11 mouse cellular contexts compared by ENCODE assay signal in the genomic region with DNA sequence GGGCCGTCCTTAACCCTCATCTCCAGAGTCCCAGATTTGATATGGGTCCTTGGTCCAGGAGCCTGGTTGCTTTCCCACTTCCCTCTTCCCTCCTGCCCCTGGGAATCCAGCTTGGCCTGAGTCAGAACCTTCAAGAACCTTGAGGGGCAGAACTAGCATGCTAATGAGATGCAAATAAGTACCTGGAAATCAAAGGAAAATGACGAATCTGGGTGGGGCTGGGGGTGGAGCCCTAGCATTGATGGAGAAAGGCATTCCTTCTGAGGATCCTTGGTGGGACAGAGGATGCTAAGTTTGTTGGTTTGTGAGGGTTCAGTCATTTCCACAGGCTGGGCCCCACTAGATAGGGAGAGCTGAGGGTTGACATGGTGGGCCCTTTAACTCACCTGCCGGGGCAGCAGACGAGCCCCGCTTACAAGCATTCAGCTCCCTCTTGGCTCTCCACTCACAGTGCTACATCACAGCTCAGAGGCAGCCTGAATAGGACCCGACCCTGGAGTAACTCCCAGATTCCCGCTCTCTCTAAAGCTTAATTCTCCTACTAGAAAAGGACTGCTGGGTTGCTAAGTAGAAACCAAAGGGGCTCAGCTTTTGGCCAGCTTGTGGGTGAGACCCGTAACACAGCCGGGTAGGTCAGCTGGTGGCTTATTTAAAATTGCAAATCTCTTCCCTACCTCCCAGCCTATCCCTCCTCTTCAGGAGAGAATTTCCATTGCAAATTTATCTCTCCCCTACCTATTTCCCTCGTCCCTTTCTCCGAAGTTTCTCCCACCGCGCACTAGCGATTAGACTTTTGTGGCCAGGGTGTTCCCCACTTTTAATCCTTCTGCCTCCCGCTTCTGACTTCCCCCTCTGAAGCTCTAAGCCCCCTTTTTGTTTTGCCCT. TPM values are rescaled to one million over a fixed set of nuclear protein-coding genes. Genes with fewer than 3 reads are reported as not detected.
DNase-seq lines count a peak whose midpoint lies in the region; ATAC-seq lines count a peak whose summit lies in the region.
"Had no signal": no experiment of that assay in that cellular context is flagged by ENCODE, and none has a peak within 500 bp of the region (broad histone marks: within the 10 kb centered on the region; RNA-seq: fewer than 3 reads in every experiment).

No protein-coding gene starts in this region.

- ATAC-seq in limb, embryonic 13.5 days (ENCODE audit: low FRiP score, low read depth): no peak
- no peak for ATAC-seq in monocyte, adult 5-6 weeks (replicated peaks; ENCODE audit: insufficient number of reproducible peaks, low FRiP score, low TSS enrichment, poor library complexity, severe bottlenecking)

- peak overlapping the region; percentile 43 for H3K4me3 ChIP-seq in heart, embryonic 10.5 days
- peak overlapping the region; percentile 26 for H3K4me3 ChIP-seq in limb, embryonic 13.5 days

- H3K4me2 ChIP-seq in limb, embryonic 13.5 days (replicated peaks): peak overlapping the region; percentile 60

- H3K9me3 ChIP-seq in heart, embryonic 10.5 days: no peaks in the 10 kb centered on the region
- H3K9me3 ChIP-seq in limb, embryonic 13.5 days: no peaks in the 10 kb centered on the region

- H3K4me1 ChIP-seq in heart, embryonic 10.5 days: peaks cover 35% of the 10 kb centered on the region
- peaks cover 31% of the 10 kb centered on the region for H3K4me1 ChIP-seq in limb, embryonic 13.5 days

- peak overlapping the region; percentile 56; the same call in 1 of the 2 replicates for H3K9ac ChIP-seq in limb, embryonic 13.5 days

- peaks cover 18% of the 10 kb centered on the region; the same call in 1 of the 2 replicates for H3K36me3 ChIP-seq in heart, embryonic 10.5 days
- H3K36me3 ChIP-seq in limb, embryonic 13.5 days: peaks cover 21% of the 10 kb centered on the region

- WGBS in heart, embryonic 10.5 days: 19% methylated on average over 15 of the region's 15 CpGs
- WGBS in limb, embryonic 13.5 days: 20% methylated on average over 15 of the region's 15 CpGs

- no peak overlapping the region for H3K27ac ChIP-seq in heart, embryonic 10.5 days
- no peak overlapping the region for H3K27ac ChIP-seq in limb, embryonic 13.5 days

- DNase-seq in heart, embryonic 10.5 days (ENCODE audit: low spot score): no peak
- DNase-seq in heart, adult 9 months (ENCODE audit: low spot score in 2 of 2): no peak
- DNase-seq in right cerebral cortex, postnatal 10 days (ENCODE audit: low spot score in 2 of 2): peak; percentile 63 to 77
- no peak for DNase-seq in right cerebral cortex, postnatal 36 days (ENCODE audit: low spot score in 2 of 2)
- DNase-seq in spleen, postnatal 4 days (ENCODE audit: low spot score in 2 of 2): no peak
- no peak for DNase-seq in urinary bladder, postnatal 10 days (ENCODE audit: low spot score)
- DNase-seq: adrenal gland, adult 8-10 months; thymus, postnatal 36 days had no signal

- peaks cover 63% of the 10 kb centered on the region for H3K27me3 ChIP-seq in heart, embryonic 10.5 days (ENCODE audit: insufficient read depth, poor library complexity, severe bottlenecking)
- peaks cover 17% of the 10 kb centered on the region for H3K27me3 ChIP-seq in limb, embryonic 13.5 days

RNA-seq across cellular contexts. Expression of gene Zfhx2, which starts 14.4 kb away (rescaled TPM):
- polyA plus RNA-seq in heart, embryonic 10.5 days (2016; fragmentation: Nextera tagmentation; extraction: Ambion mirVana): 3.8 and 4.2 TPM in 2 replicates
- 5.6 and 6.2 TPM in 2 replicates for polyA plus RNA-seq in limb, embryonic 13.5 days (2015; fragmentation: Nextera tagmentation; extraction: Ambion mirVana)
- total RNA-seq in monocyte, adult 5-6 weeks (2017): 2.0 to 7.8 TPM (median 2.4 TPM) in 3 replicates

RNA-seq across cellular contexts. Expression of gene Thtpa, which starts 16.9 kb away (rescaled TPM):
- 16.1 and 16.4 TPM in 2 replicates for polyA plus RNA-seq in heart, embryonic 10.5 days (2016; fragmentation: Nextera tagmentation; extraction: Ambion mirVana)
- 22.9 and 24.5 TPM in 2 replicates for polyA plus RNA-seq in limb, embryonic 13.5 days (2015; fragmentation: Nextera tagmentation; extraction: Ambion mirVana)
- 6.1 to 9.5 TPM (median 8.9 TPM) in 3 replicates for total RNA-seq in monocyte, adult 5-6 weeks (2017)

RNA-seq across cellular contexts. Expression of gene Ap1g2, which starts 28.7 kb away (rescaled TPM):
- polyA plus RNA-seq in heart, embryonic 10.5 days (2016; fragmentation: Nextera tagmentation; extraction: Ambion mirVana): 15.6 and 18.9 TPM in 2 replicates
- polyA plus RNA-seq in limb, embryonic 13.5 days (2015; fragmentation: Nextera tagmentation; extraction: Ambion mirVana): 13.1 and 13.7 TPM in 2 replicates
- 26.9 to 61.0 TPM (median 34.8 TPM) in 3 replicates for total RNA-seq in monocyte, adult 5-6 weeks (2017)

RNA-seq across cellular contexts. Expression of gene Jph4, which starts 39.0 kb away (rescaled TPM):
- 0.06 and 0.18 TPM in 2 replicates for polyA plus RNA-seq in heart, embryonic 10.5 days (2016; fragmentation: Nextera tagmentation; extraction: Ambion mirVana)
- 1.9 and 2.2 TPM in 2 replicates for polyA plus RNA-seq in limb, embryonic 13.5 days (2015; fragmentation: Nextera tagmentation; extraction: Ambion mirVana)
- total RNA-seq in monocyte, adult 5-6 weeks (2017): not detected in 3 replicates
- total RNA-seq: megakaryocyte progenitor cell, adult 5-6 weeks had no signal

Comparison
In these comparisons a context has a peak if more than half of its experiments do, and no peak if none do; other contexts are left out.
1. DNase-seq: peak in right cerebral cortex, postnatal 10 days (2 of 2); none in heart, embryonic 10.5 days (single experiment), heart, adult 9 months (0 of 2), right cerebral cortex, postnatal 36 days (0 of 2), spleen, postnatal 4 days (0 of 2) and urinary bladder, postnatal 10 days (single experiment).